Mouse (Mus musculus) brain, embryonic 14.5 days (tissue): ENCODE data around the gene Cep170.

Experiments
- CTCF ChIP-seq: fragments of 200-500 bp; IDR thresholded peaks from 2 replicates; pipeline ENCODE4 v1.5.1; 2012; ENCODE audit warnings: inconsistent platforms, mild to moderate bottlenecking, moderate library complexity, borderline replicate concordance; ENCODE audit not compliant: insufficient read depth, insufficient read length; ENCODE audit errors: extremely low read depth
- POLR2A ChIP-seq: fragments of 200-500 bp; IDR thresholded peaks from 2 replicates; pipeline ENCODE4 v1.6.1; 2012; ENCODE audit warnings: mild to moderate bottlenecking, inconsistent platforms, borderline replicate concordance; ENCODE audit not compliant: poor library complexity, insufficient read depth, insufficient read length, severe bottlenecking; ENCODE audit errors: extremely low read depth

GRCm38 (mm10) chr1:176847118-176847859, 33.4 kb upstream of the Cep170 start:
- TF ChIP-seq POLR2A (no peak), CTCF (no peak)
